Mouse (Mus musculus) gastrocnemius, postnatal 4 days (tissue): ENCODE data around the gene Ppp1r27. TPM values are rescaled to one million over a fixed set of nuclear protein-coding genes. Genes with fewer than 3 reads are reported as not detected.
"Not testable (repeated sequence)": the region's sequence is repeated elsewhere in the genome, so short reads cannot be mapped to it uniquely, and the experiment has no call there.

Experiments used
- DNase-seq, 2 experiments: peaks; one replicate each; pipeline ENCODE4 v3.0.0; 2021 to 2022; ENCODE audit warnings: low spot score in 2 of 2, mixed read lengths in 2 of 2
- long read RNA-seq, 2 experiments: library from polyadenylated mRNA; stranded (forward); transcript quantifications; one replicate each; pipeline ENCODE4 v2.0.0; 2021
- total RNA-seq, 2 experiments: library from RNA; stranded (reverse); gene quantifications; 2 replicates each; pipeline ENCODE4 v1.2.3; 2021

The Ppp1r27 gene
- total RNA-seq = 10 to 100 TPM; 80.7 to 99.3 TPM
- long read RNA-seq, experiment 1, transcript Ppp1r27-201 (3 exons, 771 nt) = major isoform, 81 of 88 reads
- long read RNA-seq, experiment 1, partial matches to known transcripts = 2 of 88 reads
- long read RNA-seq, experiment 1, other reads (novel, unspliced or antisense) = 5 of 88 reads
- long read RNA-seq, experiment 2, transcript Ppp1r27-201 (3 exons, 771 nt) = major isoform, 65 of 76 reads
- long read RNA-seq, experiment 2, partial matches to known transcripts = 4 of 76 reads
- long read RNA-seq, experiment 2, other reads (novel, unspliced or antisense) = 7 of 76 reads

DNA sequence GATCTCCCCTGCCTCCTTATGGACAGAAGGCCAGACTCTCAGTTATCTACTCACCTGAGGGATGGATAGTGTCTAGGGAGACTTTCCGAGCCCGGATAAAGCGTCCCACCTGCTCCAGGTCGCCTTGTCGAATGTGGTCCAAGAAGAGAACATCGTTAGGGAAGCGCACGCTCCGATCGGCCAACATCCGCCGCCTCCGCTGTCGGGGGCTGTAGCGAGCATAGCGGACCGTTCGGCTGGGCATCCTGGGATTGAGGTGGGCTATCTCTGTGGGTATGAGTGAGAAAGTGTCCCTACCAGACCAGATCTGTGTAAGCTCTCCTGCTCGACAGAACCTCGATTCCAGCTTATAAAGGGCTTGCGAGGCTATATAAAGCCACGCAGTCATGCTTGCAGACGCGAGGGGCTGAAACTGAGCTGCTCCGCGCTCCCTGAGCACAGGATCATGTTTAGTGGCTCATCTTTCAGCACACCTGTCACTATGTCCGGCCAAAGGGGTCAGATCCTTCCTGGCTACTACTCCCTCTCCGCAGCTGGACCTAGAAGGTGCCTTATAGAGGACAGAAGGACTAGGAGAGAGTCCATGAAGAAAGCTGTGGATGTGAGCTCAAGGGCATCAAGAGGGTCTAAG is at the start of gene Ppp1r27:
Gene Ppp1r27 (minus strand): TSS at position 323 of the 631 bp plus-strand sequence.
- DNase-seq = no peak

DNA sequence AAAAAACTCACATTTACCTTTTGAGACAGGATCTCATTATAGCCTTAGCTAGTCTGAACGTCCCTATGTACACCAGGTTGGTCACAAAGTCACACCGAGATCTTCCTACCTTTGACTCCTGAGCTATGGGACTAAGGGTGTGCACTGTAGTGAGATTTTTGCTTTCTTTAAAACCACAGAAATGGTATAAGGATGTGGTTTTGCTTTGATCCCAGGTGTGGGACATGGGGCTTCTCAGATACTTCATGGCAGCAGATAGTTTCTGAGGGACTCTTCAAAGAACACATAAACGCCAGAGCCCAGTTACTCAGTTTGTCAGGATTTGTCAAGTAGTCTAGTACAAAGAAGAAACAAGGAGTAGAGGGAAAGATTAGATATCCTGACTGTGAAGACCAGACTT is 49.8 kb upstream of the Ppp1r27 start:
- no peak for DNase-seq

DNA sequence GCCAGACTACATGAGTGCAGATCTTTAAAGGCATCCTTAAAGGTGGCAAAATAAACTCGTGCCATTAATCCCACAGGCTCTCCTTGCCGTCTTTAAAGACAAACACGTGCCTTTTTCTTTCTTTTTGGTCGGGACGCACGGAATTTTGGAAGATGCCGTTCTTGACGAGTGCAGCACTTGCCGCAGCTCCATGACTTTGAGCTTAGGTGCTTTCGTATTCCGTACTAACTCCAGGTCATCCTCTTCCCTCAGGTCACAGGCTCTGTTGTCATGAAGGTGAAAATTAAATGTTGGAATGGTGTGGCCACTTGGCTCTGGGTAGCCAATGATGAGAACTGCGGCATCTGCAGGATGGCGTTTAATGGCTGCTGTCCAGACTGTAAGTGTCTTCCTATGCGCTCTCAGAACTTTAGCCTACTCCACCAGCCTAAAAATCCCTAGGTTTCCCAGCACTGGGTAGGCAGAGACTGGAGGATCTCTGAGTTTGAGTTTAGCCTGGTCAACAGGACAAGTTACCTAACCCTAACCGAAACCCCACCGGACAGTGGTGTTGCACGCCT is 48.1 kb upstream of the Ppp1r27 start:
- DNase-seq = no peak

DNA sequence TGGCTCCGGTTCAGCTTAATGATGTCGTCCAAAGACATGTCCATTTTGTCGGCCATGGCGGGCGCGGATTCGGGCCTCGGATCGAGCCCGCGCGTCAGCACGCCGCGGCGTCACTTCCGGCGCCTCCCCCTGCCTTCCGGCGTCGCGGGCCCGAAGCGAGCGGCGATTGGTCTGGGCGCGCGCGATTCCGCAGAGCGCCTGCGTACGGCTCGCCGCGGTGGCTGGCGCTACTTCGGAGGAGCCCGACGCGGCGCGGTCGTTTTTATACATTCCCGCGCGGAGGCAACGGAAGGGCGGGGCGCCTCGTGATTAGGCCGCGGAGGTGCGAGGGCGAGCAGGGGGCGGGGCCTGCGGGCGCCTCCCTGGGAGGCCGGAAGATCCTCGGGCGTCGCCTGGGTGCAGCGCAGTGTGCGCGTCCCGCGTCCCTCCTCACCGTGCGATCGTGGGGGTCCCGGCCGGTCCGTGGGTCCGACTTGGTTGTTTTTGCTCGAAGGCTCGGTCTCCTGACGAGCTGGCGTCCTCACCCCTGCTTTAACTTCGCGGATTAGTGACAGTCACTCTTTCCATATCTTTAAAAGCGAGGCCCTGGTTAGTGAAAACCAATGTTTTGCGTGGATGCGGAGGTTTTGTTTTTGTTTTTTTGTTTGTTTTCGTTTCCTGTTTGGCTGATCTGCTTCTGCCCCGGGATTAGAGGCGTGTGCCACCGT is 47.5 kb upstream of the Ppp1r27 start, which contains the start of the genes Alyref and Anapc11:
Gene Alyref (minus strand): TSS at position 83 of the 707 bp plus-strand sequence.
Gene Anapc11 (plus strand): TSS at position 139 of the 707 bp plus-strand sequence.
- peak; percentile 94 to 96 for DNase-seq

DNA sequence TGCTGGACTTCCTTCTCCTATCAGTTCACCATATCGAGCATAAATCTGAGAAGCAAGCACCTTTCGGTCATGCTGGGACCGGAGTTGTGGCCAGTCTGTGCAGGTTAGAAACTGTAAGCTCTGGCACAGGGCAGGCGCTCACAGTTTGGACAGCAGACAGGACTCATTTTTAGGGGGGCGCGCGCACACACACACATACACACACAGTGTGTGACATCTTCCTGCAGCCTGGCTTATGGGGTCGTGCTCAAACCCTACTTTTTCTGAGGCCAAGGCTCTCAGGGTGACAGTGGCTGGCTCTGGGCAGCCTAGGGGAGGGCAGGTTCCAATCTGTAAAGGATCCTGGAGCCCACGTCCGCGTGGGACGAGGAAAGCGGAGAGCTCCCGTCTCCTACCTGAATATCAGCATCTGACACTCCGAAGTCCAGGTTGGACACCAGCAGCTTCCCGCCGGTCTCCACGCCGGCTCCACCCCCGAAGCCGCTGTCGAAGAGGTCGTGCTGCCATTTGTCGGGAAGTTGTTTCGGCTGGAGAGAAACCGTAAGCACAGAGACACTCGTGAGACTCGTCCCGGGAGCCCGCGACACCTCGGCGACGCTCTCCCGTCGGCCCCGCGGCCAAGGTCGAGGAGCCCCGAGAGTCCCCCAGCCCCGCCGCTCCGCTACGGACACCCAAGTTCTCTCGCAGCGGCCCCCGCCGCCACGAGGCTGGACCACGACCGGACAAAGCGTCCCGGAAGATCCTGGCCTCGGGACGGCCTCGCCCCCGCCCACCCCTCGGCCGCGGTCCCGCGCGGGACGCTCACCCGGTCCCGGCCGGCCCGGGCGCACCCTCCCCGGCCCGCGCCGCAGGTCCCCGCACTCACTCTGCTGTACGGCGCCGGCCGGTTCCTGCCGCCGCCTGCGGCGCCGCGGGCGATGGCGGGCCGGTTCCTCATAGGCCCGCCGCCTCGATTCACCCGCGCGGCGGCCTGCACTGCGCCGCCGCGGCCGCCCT is 46.6 kb upstream of the Ppp1r27 start:
- DNase-seq = no peak

DNA sequence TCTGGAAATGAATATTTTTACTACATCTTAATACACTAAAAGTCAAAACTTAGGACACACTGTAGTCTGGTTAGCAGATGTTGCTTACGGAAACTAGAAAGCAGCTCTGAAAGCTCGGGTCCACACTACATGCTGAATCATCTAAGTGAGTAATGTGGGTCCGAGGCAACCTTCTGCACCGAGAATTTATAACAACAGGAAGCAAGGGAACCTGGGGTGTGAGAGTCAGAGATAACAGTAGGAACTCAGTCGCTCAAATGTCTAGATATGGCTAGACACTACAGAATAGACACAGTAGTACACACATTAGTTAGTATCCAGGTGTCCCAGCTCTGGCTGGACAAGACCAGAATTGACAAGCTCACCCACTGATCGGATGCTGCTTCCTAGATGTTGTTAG is 37.6 kb upstream of the Ppp1r27 start:
- no peak for DNase-seq

DNA sequence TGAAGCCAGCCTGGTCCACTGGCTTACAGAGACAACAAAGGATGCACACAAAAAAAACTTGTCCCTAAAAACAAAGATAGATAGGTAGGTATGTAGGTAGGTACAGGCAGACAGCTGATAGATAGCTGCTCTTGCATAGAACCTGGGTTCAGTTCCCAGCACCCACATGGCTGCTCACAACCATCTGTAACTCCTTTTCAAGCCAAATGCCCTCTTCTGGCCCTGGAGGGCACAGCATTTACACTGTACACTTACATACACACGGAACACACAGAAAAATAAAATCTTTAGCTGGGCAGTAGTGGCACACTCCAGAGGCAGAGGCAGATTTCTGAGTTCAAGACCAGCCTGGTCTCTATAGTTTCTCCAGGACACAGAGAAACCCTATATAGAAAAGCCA is 33.0 kb upstream of the Ppp1r27 start:
- DNase-seq = no peak

DNA sequence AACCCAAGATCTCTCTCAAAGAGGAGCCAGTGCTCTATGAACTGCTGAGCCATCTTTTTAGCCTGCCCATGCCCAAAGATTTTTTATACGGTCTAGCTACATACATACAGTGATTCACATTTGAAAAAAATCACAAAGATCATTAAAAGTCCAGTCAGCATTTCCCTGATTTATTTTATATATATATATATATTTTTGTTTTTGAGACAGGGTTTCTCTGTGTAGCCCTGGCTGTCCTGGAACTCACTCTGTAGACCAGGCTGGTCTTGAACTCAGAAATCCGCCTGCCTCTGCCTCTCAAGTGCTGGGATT is 32.0 kb upstream of the Ppp1r27 start:
- not testable (repeated sequence) for DNase-seq

DNA sequence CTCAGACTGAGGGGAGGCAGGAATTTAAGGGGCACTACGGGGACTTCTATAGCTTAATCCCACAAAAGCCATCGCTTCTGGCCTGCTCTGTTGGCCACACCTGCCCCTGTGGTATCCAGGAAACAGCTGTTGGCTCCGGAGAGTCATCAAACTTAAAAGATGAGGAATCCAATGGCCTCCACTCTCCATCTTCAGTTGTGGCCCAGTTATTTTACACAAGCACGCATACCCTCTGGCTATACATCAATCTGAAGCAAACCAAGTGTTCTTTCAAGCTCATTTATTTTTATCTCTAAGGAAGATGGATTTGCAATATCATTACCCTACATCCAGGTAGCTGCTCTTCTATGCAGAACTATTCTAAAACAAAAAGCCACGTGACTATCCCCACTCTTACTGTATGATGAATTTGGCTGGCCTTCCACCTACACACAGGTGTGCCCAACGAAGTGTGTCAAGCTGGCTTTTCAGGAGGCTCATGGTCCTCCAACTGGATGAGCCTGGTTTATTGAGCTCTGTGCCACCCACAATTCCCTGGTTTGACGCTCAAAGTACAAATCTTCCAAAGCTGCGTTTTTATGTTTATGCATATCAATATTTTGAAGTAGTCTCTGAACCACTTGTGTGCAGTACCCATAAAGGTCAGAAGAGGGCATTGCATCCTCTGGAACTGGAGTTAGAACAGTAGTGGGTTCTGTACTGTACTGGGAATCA is 31.5 kb upstream of the Ppp1r27 start:
- DNase-seq = no peak

DNA sequence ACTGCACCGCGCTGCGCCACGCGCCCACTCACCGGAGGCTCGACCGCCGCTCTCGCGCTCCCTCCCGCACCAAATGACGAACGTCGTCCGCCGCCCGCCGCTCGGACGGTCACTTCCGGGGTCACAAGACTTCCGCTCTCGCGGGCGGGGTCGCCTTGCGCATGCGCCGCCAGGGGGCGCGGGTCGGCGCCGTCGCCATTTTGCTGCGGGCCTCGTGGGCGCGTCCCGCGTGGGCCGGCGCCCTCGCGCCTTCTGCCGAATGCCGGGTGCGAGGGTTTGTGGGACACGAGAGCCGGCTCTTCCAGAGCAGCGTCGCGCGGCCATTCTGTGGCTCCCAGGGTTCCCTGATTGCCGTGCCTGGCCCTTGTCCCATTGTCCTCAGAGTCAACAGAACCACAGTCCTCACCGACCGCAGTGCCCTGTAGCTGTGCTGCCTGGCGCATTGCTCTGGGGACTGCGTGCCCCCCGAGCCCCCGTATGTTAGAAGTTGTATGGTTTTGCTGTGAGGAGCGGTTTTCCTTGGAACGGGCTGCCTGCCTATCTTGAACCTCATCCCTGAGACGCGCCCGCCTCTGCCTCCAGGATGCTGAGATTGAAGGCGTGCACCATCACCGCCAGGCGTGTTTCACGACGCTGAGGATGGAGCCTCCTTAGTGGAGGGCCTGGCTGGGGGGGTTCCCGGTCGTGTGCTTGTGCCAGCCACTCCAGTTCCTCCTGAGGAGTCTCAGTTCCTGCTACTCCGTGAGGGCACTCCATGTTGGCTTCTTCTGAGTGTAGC is 30.7 kb upstream of the Ppp1r27 start, which contains the start of gene Arhgdia:
Gene Arhgdia (minus strand): TSS at position 135 of the 778 bp plus-strand sequence.
- peak; percentile 89 to 91 for DNase-seq

DNA sequence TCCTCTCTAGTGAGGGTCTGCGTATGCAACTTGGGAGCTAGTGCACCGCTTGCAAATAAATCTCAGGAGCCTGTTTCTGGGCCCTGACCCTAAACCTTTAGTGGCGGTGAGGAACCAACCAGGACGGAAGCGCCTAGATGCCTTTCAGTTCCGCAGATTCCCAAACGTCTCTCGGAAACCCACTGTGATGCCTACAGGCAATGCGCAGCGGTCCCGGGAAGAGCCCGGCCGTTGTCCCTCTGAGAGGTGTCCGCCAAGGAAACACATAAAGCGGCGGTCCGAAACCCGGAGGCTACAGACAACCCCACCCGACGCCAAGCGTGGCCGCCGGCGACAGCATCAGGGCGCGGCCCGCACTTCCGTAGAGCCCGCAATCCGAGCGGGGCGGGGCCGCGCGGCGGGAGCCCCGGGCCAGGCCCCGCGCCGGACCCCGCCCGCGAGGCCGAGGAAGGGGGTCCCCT is 30.0 kb upstream of the Ppp1r27 start:
- peak in 1 of 2 experiments; percentile 55 for DNase-seq

DNA sequence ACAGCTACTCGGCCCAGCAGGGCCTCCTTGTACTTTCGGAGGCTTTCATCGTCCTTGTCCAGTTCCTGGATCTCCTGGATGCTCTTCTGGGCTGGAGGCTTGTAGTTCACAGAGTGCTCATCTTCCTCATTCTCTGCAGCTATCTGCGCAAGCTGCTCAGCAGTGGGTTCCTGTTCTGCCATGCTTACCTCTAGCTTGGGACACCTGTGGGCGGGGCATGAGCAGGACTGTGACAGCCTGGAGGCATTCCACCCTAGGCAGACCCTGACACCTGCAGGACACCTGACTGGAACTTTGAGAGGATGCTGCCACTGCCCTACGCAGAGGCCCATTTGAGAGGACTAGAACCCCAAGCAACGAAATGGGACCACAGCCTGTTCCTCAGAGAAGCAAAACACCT is 29.3 kb upstream of the Ppp1r27 start:
- DNase-seq = no peak

DNA sequence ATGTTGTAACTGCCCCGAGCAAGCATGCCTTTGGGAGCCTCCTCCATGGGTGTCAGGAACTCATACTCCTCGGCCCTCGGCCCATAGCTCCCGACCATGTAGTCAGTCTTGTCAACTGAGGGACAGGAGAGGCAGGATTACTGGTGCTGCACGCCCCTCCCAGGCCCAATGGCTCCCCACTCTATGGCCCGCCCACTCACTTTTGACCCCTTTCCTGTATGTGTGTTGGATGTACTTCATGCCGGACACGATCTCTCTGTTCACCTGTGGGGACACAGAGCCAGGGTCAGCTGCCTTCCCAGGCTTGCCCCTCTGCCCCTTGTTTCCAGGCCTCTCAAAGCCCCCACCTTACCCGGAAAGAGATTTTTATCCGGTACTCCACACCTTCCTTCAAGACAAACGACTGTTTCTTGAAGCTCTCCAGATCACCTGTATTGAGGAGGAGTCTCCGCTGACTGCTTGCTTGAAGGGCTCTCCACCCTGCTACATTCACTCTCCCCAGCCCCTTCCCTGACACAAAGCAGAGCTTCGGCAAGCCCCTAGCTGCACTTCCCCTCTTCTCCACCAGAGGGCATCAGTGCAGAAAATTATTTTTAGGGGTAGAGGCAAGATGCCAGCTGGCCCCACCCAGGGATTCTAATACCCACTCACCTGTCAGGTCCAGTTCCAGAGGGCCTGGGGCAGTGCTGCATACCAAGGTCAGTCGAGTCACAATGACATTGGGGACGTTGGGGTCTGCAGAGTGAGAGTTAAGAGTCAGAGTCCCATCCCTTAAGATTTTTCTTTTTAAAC is 28.6 kb upstream of the Ppp1r27 start:
- peak; percentile 56 to 74 for DNase-seq

DNA sequence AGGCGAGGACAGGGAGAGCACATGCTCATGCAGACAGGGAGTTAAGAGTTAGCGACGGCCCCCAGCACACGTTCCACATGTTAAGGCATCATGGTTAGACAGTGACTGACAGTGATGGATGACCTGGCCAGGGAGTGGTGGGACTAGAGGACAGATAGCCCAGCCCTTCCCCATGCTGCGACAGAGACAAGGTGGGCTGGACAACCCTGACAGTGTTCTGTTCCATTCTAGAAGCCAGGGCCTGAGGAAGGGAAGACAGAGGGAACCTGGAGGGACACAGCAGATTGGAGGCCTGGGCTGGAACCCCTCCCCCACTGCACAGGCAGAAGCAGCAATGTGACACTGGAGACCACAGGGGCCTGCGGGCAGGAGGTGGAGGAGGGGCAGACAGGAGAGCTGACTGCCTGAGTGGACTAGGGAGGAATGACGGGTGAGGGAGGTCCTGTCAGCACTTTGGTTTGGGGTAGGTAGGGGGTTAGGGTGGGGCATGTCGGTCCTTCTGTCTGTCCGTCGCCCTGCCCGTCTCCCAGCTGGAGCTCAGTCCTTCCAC is 27.8 kb upstream of the Ppp1r27 start:
- DNase-seq = no peak

DNA sequence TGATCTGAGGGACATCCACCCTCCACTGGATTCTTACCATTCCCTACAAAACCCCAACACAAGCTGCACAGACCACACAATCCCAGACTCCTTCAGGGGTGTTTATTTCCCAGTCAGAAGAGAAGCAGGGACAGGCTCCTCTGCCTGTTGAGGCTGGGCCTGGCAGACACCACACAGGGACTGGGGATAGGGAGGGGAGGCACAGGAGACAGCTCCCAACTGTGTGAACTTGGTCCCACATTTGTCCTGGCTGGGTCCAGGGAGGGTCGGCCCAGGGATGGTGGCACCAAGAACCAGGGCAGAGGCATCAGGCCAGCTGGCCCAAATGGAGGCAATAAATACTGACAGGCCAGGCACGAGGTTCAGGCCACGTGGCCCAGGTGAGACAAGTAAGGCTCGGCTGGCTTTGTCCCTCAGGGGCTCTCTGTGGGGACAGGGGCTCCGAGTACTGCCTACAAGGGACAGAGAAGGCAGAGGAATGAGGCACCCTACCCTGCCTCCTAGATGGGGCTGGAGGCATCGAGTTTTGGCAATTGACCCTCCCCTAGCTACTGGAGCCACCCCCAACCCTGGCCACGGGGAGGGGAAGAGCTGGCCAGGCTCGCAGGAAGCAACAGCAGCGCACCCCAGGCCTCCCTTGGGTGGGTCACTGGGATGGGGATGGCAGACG is 27.2 kb upstream of the Ppp1r27 start:
- no peak for DNase-seq

DNA sequence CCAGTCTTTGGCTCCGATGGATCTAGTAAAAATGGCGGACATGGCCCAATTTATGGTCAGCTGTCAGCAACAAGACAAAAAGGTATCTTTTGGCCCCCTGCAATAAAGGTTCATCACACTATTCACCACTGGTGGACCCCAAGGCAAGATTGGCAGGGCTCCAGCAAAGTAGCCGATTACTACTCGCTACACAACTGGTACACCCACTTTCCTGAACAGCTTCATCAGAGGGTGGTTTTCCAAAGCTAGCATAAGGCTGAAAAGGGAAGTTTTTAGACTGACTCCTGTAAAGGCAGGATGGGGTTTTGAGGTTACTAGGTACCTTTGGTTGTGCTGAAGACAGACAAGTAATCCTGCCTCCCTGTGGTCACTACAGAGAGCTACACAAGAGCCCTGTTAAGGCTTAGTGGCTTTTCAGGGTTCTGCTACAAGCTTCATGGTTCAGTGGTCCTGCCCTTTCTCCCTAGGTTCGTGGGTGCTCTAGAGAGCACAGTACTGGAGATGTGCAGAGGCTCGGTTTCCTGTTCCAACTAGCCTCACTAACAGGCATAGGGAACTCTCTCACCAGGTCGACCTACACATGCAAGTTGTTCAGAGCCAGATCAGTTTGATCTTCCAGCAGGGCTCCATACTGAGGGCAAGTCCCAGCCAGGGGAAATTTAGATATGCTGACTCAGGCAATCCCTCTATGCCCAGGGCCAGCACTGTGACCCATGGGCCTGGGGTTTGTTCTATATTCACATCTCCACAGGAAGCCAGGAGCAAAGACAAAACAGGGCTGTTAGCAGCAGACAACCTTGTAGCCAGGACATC is 26.5 kb upstream of the Ppp1r27 start:
- DNase-seq = peak in 1 of 2 experiments; percentile 31
